Mouse (Mus musculus) liver, postnatal 0 days (tissue): ENCODE measurements at regions not wholly inside any gene's neighbourhood (a gene's known extent, or its start where the extent isn't known, plus 50 kb on each side); places are given as distances from the start of the nearest gene placed in this dataset.

ENCODE experiments used
- CTCF ChIP-seq: sonication (generic); IDR thresholded peaks from 2 replicates; pipeline ENCODE4 v1.5.1; 2016; ENCODE audit warnings: antibody characterized with exemption, low read depth
- EP300 ChIP-seq: IDR thresholded peaks from 2 replicates; pipeline ENCODE4 v1.6.1; 2016; ENCODE audit warnings: antibody characterized with exemption, low read depth, mild to moderate bottlenecking

- TF ChIP-seq EP300 = no peak
- TF ChIP-seq CTCF = no peak
Observed at GRCm38 (mm10) chr16:24254590-24254989, 138.7 kb upstream of the Lpp start.
